Mouse (Mus musculus): ENCODE results near the gene Gm20431. TPM values are rescaled to one million over a fixed set of nuclear protein-coding genes. Genes with fewer than 3 reads are reported as not detected.
A peak's percentile ranks its signal among the peaks of the same experiment; 100 is the strongest.
"Not testable (repeated sequence)": the region's sequence is repeated elsewhere in the genome, so short reads cannot be mapped to it uniquely, and the experiment has no call there.

Gm20431 gene
- polyA plus RNA-seq, 1 experiment from 2014 or later = 7.5 TPM

DNA sequence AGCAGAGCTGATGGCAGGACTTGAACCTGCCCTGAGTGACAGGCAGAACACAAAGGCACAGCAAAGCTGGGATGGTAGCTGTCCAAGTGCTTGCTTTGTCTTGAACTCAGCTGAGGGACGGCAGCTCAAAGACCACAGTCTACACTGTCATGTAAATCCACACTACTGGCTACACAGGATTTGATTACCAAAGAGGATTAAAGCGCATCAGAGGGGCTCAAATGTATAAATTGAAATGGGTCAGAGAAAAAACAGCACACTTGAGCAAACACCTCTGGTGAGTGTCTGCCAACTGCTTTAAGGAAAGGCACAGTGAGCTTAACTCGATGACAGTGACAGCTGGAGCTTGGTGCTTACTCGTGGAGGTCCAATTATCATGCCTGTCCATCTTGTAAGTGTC, 43.8 kb downstream of the Gm20431 start:
- Histone ChIP-seq H3K27me3 (no peaks in the 10 kb centered on the region), H3K9ac (no peak overlapping the region), H3K27ac (no peak overlapping the region), H3K36me3 (replicated peaks) (peaks cover 51% of the 10 kb centered on the region), H3K4me2 (no peak overlapping the region), H3K4me3 (replicated peaks) (no peak overlapping the region), H3K4me1 (peaks cover 7% of the 10 kb centered on the region; the same call in 1 of the 2 replicates), H3K9me3 (peaks cover 3% of the 10 kb centered on the region; the same call in 1 of the 2 replicates)
- WGBS = 73% methylated on average over 4 of the region's 4 CpGs
- no peak for ATAC-seq (ENCODE audit: low FRiP score)

DNA sequence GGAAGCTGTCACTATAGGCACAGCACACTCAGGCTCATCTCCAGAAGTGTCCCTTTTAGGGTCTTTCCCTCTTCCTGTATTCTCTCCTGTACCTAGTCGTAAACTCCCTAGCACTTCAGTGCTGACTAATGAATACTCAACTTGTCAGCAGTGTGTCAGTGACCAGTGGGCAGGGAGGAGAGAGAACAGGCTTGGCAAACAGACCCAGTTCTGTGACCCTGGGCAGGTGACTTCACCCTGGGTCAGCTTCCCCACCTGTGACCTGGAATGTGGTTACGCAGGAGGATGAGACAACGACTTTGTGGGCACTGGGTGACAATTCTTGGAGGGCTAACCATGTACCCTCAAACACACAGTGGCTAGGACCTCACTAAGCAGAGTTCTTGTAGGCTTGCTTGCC, 44.3 kb downstream of the Gm20431 start:
- no peak overlapping the region for H3K4me3 ChIP-seq (replicated peaks)
- H3K27me3 ChIP-seq = no peaks in the 10 kb centered on the region
- WGBS = 94% methylated on average over 3 of the region's 3 CpGs
- peaks cover 7% of the 10 kb centered on the region; the same call in 1 of the 2 replicates for H3K4me1 ChIP-seq
- peaks cover 3% of the 10 kb centered on the region; the same call in 1 of the 2 replicates for H3K9me3 ChIP-seq
- no peak overlapping the region for H3K9ac ChIP-seq
- H3K36me3 ChIP-seq (replicated peaks) = peaks cover 55% of the 10 kb centered on the region
- no peak overlapping the region for H3K27ac ChIP-seq
- H3K4me2 ChIP-seq = no peak overlapping the region
- no peak for ATAC-seq (ENCODE audit: low FRiP score)

DNA sequence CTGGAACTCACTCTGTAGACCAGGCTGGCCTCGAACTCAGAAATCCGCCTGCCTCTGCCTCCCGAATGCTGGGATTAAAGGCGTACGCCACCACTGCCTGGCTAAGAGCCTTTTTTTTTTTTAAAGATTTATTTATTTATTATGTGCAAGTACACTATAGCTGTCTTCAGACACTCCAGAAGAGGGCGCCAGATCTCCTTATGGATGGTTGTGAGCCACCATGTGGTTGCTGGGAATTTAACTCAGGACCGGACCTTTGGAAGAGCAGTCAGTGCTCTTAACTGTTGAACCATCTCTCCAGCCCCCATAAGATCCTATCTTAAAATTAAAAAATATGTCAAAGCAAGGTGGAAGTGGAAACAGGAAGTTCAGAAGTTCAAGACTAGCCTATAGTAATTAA, 48.0 kb downstream of the Gm20431 start:
- 93% methylated on average over 7 of the region's 7 CpGs for WGBS

DNA sequence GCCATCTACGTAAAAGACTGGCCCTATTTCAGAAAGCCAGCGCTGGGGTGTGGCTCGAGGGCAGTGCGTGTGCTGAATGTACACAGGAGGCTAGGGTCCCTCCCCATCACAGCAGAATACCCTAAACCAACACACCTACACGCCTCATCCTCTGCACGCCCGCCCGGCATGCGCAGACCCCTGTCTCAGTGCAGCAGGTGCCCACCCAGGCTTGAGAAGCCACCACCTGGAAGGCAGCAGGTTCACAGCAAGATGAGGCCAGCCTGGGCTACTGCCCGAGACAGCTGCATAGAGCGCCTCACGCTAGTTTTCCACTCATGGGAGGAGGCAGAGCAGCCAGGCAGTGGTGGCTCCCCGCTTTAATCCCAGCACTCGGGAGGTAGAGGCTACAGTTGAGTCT, 49.2 kb downstream of the Gm20431 start:
- ATAC-seq (ENCODE audit: low FRiP score) = no peak
- Histone ChIP-seq H3K4me2 (no peak overlapping the region), H3K4me1 (no peaks in the 10 kb centered on the region), H3K9me3 (peaks cover 3% of the 10 kb centered on the region; the same call in 1 of the 2 replicates), H3K36me3 (replicated peaks) (peaks cover 84% of the 10 kb centered on the region), H3K27ac (no peak overlapping the region), H3K4me3 (replicated peaks) (no peak overlapping the region), H3K27me3 (no peaks in the 10 kb centered on the region), H3K9ac (no peak overlapping the region)
- 91% methylated on average over 14 of the region's 14 CpGs for WGBS

More for the DNA sequence above, 48.0 kb downstream of the Gm20431 start:
- H3K4me3 ChIP-seq (replicated peaks); H3K4me2 ChIP-seq; H3K9me3 ChIP-seq; ATAC-seq (ENCODE audit: low FRiP score); H3K27me3 ChIP-seq; H3K27ac ChIP-seq; H3K4me1 ChIP-seq; H3K9ac ChIP-seq: not testable (repeated sequence)
- H3K36me3 ChIP-seq (replicated peaks) = peaks cover 83% of the 10 kb centered on the region

DNA sequence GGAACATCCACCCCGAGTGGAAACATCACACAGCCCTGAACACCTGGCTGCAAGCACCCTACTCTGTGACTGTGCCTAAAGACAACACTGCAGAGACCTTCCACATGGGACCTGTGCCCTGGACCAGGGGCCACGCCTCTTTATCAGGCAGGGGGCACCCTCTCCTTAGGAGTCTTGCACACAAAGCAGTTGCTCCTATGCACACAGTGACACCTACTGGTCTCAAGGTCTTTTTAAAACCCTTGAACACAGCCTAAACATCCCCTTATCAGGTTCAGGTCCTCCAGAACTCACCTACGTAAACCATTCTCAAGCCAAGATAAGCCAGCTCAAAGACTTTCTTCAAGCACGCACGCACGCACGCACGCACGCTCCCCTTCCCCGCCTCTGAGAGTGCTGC, 50.0 kb downstream of the Gm20431 start:
- WGBS = 93% methylated on average over 10 of the region's 10 CpGs
- Histone ChIP-seq H3K4me3 (replicated peaks) (no peak overlapping the region), H3K4me2 (no peak overlapping the region), H3K9ac (no peak overlapping the region), H3K4me1 (no peaks in the 10 kb centered on the region), H3K9me3 (peaks cover 3% of the 10 kb centered on the region; the same call in 1 of the 2 replicates), H3K36me3 (replicated peaks) (peaks cover 84% of the 10 kb centered on the region), H3K27me3 (no peaks in the 10 kb centered on the region), H3K27ac (no peak overlapping the region)
- no peak for ATAC-seq (ENCODE audit: low FRiP score)

DNA sequence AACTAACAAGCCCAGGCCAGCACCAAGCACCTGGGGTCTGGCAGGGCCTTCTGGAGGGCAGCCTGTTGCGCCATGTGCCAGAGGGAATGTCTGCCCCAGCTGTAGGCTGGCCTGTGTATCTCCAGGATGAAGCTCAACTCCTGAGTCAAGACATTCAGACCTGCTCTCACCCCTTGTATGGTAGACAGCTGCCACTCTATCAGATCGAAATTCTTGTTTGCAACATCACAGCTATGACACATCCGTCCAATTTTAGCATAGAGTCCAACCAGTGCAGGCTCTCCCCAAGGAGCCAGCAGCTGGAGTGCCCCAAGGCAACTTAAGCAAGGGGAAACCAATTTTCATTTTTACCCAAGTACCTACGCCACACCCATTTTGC, 54.6 kb downstream of the Gm20431 start:
- no peak overlapping the region for H3K9ac ChIP-seq
- ATAC-seq (ENCODE audit: low FRiP score) = no peak

DNA sequence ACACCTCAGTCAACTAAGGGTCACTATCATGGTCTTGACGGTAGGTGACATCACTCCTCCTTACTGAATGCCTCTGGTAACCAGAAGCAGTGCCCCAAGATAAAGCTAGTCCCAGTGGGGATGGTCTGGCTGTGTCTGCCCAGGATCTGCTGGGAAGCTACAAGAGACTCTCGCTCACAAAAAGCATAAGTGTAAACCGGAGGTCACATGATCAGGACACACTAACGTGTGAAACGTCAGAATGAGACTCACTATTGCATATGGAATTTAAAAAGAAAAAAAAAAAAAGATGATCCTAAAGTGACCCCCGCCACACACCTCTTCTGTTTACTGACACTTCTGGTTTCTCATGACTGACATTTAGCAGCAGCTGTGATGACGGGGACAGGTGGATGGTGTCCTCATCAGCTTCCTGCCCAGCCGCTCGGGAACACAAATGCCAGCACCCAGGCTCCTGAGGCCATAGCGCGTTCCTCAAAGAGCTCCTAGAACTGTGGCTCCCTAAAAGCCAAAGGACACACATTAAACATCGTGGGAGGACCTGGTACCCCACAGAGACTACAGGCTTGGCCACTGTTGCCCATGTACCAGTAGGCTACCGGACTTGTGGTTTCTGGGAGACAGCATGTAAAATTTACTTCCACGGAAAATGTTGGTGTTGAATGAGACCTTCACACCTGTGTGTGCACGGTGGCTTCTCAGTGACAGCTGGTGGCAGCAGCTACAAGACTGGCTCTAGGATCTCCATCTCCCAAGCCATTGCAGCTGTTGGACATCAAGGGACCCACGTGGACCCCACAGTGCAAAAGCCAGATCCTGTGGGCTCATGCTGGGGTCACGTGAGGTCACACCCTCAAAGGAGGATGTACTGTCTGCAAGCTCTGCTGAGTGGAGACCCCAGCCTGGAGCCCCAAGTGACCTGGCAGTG, 55.2 kb downstream of the Gm20431 start:
- Histone ChIP-seq H3K27me3 (peaks cover 4% of the 10 kb centered on the region; the same call in 1 of the 2 replicates), H3K4me3 (replicated peaks) (no peak overlapping the region), H3K9ac (no peak overlapping the region), H3K27ac (no peak overlapping the region), H3K4me2 (no peak overlapping the region), H3K36me3 (replicated peaks) (peaks cover 33% of the 10 kb centered on the region), H3K9me3 (no peaks in the 10 kb centered on the region), H3K4me1 (peaks cover 3% of the 10 kb centered on the region)
- 81% methylated on average over 17 of the region's 17 CpGs for WGBS
- ATAC-seq (ENCODE audit: low FRiP score) = no peak

More for the DNA sequence above, 54.6 kb downstream of the Gm20431 start:
- 91% methylated on average over 4 of the region's 4 CpGs for WGBS
- H3K27me3 ChIP-seq = no peaks in the 10 kb centered on the region
- H3K9me3 ChIP-seq = no peaks in the 10 kb centered on the region
- no peak overlapping the region for H3K4me2 ChIP-seq
- peaks cover 3% of the 10 kb centered on the region for H3K4me1 ChIP-seq
- H3K4me3 ChIP-seq (replicated peaks) = no peak overlapping the region
- peaks cover 39% of the 10 kb centered on the region for H3K36me3 ChIP-seq (replicated peaks)
- H3K27ac ChIP-seq = no peak overlapping the region

DNA sequence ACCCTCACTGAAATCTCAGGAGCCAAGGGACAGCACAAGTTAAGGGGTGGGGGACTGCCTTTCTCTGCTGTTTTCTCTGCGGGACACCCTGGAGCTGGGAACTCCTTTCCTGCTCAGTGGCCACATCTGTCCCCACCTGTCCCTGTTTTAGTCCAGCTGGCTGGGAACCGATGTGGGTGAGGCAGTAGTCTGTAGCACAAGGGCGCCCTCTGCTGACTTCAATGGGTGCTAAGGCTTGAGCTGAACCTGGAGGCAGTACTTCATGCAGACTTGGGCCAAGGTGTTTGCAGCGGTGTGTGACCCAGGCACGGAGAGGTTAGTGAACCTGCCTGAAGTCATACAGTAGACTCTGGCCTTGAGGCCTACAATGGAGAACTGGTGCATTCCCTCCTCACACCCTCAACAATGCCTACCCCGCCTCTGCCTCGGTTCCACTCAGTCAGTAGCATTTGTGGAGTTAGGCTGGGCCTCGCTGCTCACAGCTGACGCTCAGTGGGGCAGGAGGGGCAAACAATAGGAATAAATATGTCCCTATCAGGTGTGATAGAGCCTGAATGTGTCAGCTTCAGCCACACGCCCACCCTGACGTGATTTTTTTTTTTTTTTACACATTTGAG, 56.0 kb downstream of the Gm20431 start:
- 28% methylated on average over 11 of the region's 11 CpGs for WGBS
- Histone ChIP-seq H3K9ac (no peak overlapping the region), H3K27me3 (peaks cover 4% of the 10 kb centered on the region; the same call in 1 of the 2 replicates), H3K36me3 (replicated peaks) (peaks cover 27% of the 10 kb centered on the region), H3K27ac (no peak overlapping the region), H3K9me3 (no peaks in the 10 kb centered on the region), H3K4me1 (peaks cover 3% of the 10 kb centered on the region), H3K4me2 (no peak overlapping the region), H3K4me3 (replicated peaks) (no peak overlapping the region)
- peak; percentile 79 for ATAC-seq (ENCODE audit: low FRiP score)

DNA sequence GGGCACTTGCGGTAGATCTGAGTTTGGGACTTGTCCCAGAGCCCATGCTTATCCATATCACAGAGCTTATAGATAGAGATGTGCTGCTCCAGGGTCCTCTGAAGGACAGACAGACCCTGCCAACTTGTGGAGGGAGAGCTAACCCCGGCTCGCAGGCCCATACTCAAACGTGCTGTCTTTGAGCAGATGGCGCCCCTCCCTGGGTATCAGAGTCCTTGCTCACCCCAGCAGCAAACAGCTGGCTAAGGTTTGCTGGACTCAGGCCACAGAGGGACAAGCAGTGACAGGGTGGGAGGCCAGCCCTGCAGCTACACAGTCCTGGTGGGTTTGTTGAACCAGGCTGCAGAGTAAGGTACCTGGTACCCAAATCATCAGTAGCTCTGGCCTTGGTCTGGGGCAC, 58.3 kb downstream of the Gm20431 start:
- H3K4me2 ChIP-seq = no peak overlapping the region
- peaks cover 14% of the 10 kb centered on the region for H3K36me3 ChIP-seq (replicated peaks)
- no peak for ATAC-seq (ENCODE audit: low FRiP score)
- peaks cover 3% of the 10 kb centered on the region for H3K4me1 ChIP-seq
- no peak overlapping the region for H3K4me3 ChIP-seq (replicated peaks)
- no peaks in the 10 kb centered on the region for H3K9me3 ChIP-seq
- no peak overlapping the region for H3K9ac ChIP-seq
- no peak overlapping the region for H3K27ac ChIP-seq
- 51% methylated on average over 5 of the region's 5 CpGs for WGBS
- H3K27me3 ChIP-seq = peaks cover 10% of the 10 kb centered on the region

DNA sequence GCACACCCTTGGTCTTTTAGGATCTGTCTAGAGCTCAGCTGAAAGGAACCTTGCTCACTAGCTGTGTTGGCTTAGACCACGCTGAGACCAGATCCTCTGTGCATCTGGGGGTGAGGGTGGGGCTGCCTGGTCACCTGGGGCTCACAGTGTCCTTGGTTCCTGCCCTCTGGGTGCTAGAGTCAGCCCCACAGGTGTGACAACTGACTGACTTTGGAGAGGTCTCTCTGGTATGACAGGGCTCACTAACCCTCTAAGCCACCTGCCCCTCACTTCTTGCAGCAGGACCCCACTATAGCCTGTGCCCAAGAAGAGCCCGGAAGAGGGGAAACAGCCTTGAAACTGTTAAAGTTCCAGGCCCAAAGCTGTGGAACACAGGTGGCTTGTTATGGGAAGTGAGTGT, 58.9 kb downstream of the Gm20431 start:
- no peak overlapping the region for H3K4me3 ChIP-seq (replicated peaks)
- H3K27ac ChIP-seq = no peak overlapping the region
- H3K36me3 ChIP-seq (replicated peaks) = peaks cover 11% of the 10 kb centered on the region
- H3K4me2 ChIP-seq = no peak overlapping the region
- H3K9ac ChIP-seq = no peak overlapping the region
- H3K27me3 ChIP-seq = peaks cover 16% of the 10 kb centered on the region
- 83% methylated on average over 2 of the region's 2 CpGs for WGBS
- no peak for ATAC-seq (ENCODE audit: low FRiP score)
- H3K4me1 ChIP-seq = peaks cover 6% of the 10 kb centered on the region
- no peaks in the 10 kb centered on the region for H3K9me3 ChIP-seq

DNA sequence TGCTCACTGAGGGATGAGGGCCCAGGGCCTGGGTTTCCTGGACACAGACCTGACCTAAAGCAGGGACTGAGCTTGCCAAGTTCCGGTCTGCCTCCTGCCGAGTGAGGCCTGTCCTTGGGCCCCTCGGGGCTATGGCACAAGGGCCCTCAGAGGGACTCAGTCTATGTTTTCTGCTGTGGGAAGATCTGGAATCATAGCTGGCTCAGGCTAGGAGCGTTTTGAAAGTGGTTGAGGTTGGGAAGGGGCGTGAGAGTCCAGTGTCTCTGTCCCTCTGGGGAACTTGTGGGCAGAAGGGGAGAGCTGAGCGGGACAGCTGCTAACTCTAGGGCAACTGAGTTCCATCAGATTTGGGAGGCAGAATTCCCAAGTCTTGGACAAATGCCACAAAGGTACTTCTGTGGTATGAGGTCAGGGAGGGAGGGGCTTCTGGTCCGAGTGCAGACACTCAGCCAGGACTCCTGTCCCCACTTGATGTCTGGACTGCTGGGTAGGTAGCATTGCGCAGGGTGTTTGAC, 60.8 kb downstream of the Gm20431 start:
- Histone ChIP-seq H3K36me3 (replicated peaks) (no peaks in the 10 kb centered on the region), H3K4me2 (no peak overlapping the region; the same call in 1 of the 2 replicates), H3K9me3 (no peaks in the 10 kb centered on the region), H3K4me1 (peaks cover 17% of the 10 kb centered on the region), H3K27ac (no peak overlapping the region), H3K27me3 (peaks cover 28% of the 10 kb centered on the region), H3K4me3 (replicated peaks) (no peak overlapping the region), H3K9ac (no peak overlapping the region)
- no peak for ATAC-seq (ENCODE audit: low FRiP score)
- WGBS = 77% methylated on average over 8 of the region's 8 CpGs

DNA sequence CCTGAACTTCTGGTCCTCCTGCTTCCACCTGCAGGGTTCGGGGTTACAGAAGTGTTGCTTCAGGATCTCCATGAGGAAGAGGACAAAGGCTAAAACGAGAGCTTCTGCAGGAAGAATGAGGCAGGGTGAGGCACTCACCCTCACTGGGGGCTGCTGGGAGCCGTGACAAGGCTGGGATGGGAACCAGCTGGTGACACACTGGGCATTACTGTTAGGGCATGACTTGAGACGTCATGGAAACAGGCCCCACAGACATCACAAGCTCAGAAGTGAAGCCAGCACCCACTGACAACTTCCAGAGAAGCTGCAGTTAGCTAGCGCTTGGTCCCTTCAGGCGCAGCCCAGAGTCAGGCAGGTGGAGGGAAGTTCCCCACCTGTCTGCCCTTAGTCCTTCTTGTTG, 61.4 kb downstream of the Gm20431 start:
- Histone ChIP-seq H3K27me3 (peaks cover 28% of the 10 kb centered on the region), H3K27ac (no peak overlapping the region), H3K4me3 (replicated peaks) (no peak overlapping the region), H3K4me1 (peaks cover 15% of the 10 kb centered on the region), H3K9ac (no peak overlapping the region), H3K4me2 (no peak overlapping the region), H3K9me3 (no peaks in the 10 kb centered on the region), H3K36me3 (replicated peaks) (no peaks in the 10 kb centered on the region)
- 77% methylated on average over 6 of the region's 6 CpGs for WGBS
- no peak for ATAC-seq (ENCODE audit: low FRiP score)
